Mouse (Mus musculus): ENCODE measurements around the gene Cnnm3.

The Cnnm3 gene

GRCm38 (mm10) chr1:36558031-36558993 lies 46.6 kb downstream of the Cnnm3 start, which contains the start of gene Sema4c:
Sema4c (minus strand) TSS chr1:36558349.
- peak; percentile 66 for DNase-seq

DNA sequence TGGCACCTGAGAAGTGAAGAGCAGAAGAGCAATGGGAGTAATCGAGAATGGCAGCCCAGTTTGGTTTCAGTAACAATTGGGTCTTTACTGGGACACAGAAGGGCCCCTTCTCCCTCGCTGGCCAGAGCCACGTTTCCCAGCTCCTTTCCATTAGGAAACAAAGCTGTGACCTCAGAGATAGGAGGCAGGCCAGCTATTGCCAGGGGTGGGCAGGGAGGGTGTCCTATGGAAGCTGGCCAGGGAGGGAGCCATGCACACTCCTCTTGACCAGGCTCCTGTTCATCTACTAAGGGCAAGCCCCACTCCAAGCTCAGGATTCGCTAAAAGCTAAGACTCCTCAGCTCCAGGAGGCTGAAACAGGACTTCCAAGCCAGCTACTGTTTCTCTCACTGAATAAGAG lies 47.6 kb downstream of the Cnnm3 start:
- DNase-seq, result no peak

DNA sequence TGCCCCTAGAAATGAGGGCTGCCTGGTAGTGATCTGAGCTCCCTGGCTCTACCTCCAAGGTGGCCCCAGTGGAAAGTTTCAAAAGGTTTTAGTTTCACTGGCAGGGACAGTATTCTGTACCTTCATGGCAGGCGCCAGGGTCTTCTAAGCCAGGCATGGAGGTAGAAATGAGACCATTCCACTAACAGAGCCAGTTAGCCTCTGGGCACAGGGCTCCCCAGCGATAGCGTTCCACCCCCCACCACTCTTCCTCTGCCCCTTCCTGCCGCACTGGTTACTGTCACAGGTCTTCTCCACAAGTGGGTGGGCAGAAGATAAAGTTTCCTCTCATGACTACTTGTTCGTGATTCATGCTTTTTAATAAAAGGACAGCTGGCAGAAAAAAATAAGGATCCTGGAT lies 48.2 kb downstream of the Cnnm3 start:
- no peak for DNase-seq

- no peak for DNase-seq
Observed at GRCm38 (mm10) chr1:36560903-36561302, 49.2 kb downstream of the Cnnm3 start.

DNA sequence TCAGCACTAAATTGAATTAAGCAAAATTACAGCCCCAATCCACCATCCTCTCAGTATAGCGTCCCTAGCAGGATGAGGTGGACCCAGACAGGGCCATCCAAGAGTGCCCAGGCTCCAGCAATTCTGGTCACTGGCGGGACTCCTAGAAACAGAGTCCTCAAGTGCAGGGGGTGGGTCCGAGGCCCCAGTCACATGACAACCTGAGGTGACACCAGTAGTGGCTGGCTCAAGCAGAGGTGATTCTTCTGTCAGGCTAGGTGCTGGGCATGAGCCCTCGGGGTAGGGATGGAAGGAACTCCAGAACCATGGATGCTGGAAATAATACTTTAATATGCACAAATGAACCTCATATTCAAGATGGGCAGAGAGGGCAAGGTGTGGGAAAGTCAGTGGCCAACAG lies 50.7 kb downstream of the Cnnm3 start:
- no peak for DNase-seq

GRCm38 (mm10) chr1:36563197-36563596 lies 51.5 kb downstream of the Cnnm3 start:
- DNase-seq, result no peak

- DNase-seq, result no peak
Observed at GRCm38 (mm10) chr1:36563632-36564031, 52.0 kb downstream of the Cnnm3 start.

GRCm38 (mm10) chr1:36564101-36564500 lies 52.4 kb downstream of the Cnnm3 start:
- no peak for DNase-seq

GRCm38 (mm10) chr1:36566425-36566824 lies 54.8 kb downstream of the Cnnm3 start:
- DNase-seq, result no peak

DNA sequence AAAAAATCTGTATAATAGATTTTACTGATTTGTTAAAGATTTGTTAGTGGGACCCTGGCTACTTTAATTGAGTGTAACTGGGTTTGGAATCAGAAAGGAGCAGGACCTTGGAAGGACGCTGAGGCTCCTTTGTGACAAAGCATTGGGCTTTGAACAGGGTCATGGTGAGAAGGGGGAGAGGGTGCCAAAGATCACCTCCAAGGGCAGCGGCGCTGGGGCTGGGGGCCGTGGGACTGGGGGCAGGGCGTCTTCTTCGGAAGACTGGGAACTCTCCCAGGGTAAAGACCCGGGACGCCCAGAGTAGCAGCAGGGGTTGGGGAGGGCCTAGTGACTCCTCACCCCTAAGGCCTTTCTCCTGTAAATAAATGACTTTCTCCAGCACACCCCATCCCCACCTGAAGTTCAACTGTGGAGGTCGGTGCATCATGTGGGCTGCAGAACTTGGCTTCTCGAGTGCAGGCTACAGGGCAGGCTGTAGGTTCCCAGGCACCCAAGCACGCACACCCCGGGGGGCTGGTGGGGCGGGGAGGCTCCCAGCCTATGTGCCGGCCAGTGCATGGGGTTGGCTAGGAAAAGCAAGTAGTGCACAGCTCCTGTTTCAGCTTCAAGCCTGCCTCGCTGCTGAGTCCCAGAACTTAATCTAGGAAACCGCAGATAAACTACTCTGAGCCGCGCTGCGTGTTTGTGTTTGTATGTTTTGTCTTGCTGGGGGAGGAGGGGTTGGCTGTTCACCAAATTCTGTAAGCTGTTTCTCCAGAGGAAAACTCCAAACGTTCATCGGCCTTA lies 56.3 kb downstream of the Cnnm3 start:
- no peak for DNase-seq

GRCm38 (mm10) chr1:36568776-36569175 lies 57.1 kb downstream of the Cnnm3 start:
- no peak for DNase-seq

DNA sequence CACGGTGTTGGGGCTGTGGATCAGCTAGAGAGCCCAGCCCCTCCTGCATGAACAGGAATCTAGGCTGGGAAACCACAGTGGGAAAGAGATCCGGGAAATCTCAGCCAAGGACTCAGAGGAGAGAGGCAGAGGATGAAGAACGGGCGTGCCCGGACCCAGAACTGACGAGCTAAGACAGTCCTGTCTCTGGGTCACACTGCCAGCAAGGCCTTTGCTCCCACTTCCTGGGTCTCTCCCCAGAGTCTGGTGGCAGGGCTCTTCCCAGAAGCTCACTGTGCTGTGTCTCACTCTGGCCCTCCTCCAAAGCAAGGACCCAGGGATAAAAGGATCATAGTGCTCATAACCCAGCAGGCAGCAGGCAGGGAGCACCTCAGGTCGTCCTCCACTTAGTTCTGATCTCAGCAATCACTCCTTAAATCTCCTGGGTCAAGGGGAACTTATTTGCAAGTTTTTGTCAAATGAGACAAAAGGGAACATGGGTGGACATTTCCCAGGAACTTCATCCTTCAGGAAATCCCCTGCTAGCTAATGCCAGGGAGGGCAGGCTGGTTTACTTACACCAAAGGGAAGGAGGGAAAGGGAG lies 58.1 kb downstream of the Cnnm3 start:
- DNase-seq, result no peak

DNA sequence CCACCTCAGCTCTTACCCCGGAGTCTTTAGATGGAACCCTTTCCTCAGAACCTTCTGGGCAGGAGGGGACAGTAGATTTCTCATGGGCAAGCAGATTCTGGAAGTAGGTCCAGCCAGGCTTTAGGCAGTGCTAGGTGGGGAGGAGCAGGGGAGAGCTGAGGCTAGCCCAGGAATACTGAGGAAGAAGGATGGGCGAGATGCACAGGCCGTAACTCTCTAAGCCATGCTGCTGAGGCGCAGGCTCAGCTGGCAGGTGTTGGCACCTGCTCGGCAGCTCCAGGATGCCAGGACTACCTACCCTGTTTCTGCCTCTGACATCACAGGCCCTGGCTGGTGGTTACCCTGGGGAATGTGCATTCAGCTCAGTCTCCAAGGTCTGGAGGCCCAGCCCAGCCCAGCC lies 58.7 kb downstream of the Cnnm3 start:
- DNase-seq, result no peak

GRCm38 (mm10) chr1:36571627-36572026 lies 60.0 kb downstream of the Cnnm3 start:
- DNase-seq, result no peak

DNA sequence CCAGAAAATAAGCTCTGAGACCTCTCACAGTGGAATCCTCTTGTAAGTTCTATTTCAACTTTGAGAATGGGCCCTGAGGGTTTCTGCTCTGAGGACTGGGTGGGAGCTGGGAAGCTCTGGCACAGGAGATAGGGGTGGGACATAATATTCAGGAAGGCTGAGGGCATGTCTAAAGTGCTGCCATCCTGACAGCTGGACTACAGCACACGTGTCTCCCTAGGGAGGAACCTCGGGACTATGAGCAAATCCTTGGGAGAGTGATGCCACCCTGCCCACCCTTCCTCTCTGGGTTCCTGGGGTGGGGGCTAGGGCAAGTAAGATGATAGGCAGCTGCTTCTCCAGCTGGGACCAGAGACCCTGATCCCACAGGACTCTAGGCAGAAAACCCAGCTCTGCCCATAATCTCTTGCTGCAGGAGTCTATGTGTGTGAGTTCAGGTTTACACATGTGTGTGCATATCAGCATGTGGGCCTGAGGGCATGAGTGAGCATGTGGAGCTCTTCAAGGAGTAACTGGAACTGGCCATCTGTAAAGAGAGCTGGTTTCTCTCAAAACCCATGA lies 60.6 kb downstream of the Cnnm3 start:
- no peak for DNase-seq

GRCm38 (mm10) chr1:36572709-36573108 lies 61.0 kb downstream of the Cnnm3 start:
- DNase-seq, result no peak

DNA sequence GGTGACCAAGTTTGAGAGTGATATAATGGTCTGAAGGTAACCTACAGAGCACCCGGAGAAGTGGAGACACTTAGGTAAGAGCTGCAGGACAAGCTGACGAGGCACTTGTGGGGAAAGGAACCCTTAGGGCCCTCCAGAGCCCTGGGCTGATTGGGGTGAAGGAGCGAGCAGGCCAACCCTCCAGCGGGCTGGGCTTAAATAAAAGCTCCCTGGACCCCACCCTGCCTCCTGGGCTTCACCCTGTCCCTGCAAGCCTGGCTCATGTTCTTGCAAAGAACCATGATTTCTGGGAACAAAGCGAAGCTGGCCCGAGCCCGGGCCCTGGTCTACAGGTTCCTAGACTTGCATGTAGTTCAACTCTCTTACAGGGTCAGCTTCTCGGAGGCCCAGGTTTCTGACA lies 61.9 kb downstream of the Cnnm3 start:
- DNase-seq, result no peak

GRCm38 (mm10) chr1:36574196-36574955 lies 62.7 kb downstream of the Cnnm3 start:
- DNase-seq, result no peak

GRCm38 (mm10) chr1:36575347-36575746 lies 63.7 kb downstream of the Cnnm3 start:
- no peak for DNase-seq

- no peak for DNase-seq
Observed at GRCm38 (mm10) chr1:36576991-36577675, 65.5 kb downstream of the Cnnm3 start.

All from cerebellum, adult 8-10 months (tissue).